Mouse (Mus musculus) embryonic facial prominence, embryonic 13.5 days (tissue): ENCODE measurements around the gene Msi1. TPM values are rescaled to one million over a fixed set of nuclear protein-coding genes. Genes with fewer than 3 reads are reported as not detected.

Experiments
- ATAC-seq: fragments of 200-750 bp; cut with Nextera tagmentation; 2 replicates; pipeline ENCODE4 v1.8.0; 2017; ENCODE audit warnings: low read depth; ENCODE audit not compliant: insufficient number of reproducible peaks, insufficient read depth, low FRiP score, low TSS enrichment
- H3K27ac ChIP-seq: fragments of 300-500 bp; sonication (generic); 2 replicates; pipeline ENCODE4 v1.5.1; 2015; ENCODE audit warnings: moderate library complexity, mild to moderate bottlenecking, inconsistent platforms
- H3K27me3 ChIP-seq: fragments of 300-500 bp; sonication (generic); 2 replicates; pipeline ENCODE4 v1.6.1; 2015; ENCODE audit warnings: mild to moderate bottlenecking, inconsistent platforms
- H3K36me3 ChIP-seq: fragments of 300-500 bp; sonication (generic); 2 replicates; pipeline ENCODE4 v1.6.1; 2015; ENCODE audit warnings: mild to moderate bottlenecking, inconsistent platforms
- H3K4me1 ChIP-seq: fragments of 300-500 bp; sonication (generic); 2 replicates; pipeline ENCODE4 v1.6.1; 2015; ENCODE audit warnings: inconsistent platforms
- H3K4me2 ChIP-seq: fragments of 300-500 bp; sonication (generic); 2 replicates; pipeline ENCODE4 v1.6.1; 2015; ENCODE audit warnings: moderate library complexity, mild to moderate bottlenecking, inconsistent platforms
- H3K4me3 ChIP-seq: fragments of 300-500 bp; sonication (generic); 2 replicates; pipeline ENCODE4 v1.5.1; 2015; ENCODE audit warnings: mild to moderate bottlenecking, inconsistent platforms
- H3K9ac ChIP-seq: fragments of 300-500 bp; sonication (generic); 2 replicates; pipeline ENCODE4 v1.6.1; 2015; ENCODE audit warnings: mild to moderate bottlenecking, inconsistent platforms
- H3K9me3 ChIP-seq: fragments of 300-500 bp; sonication (generic); 2 replicates; pipeline ENCODE4 v1.6.1; 2016; ENCODE audit warnings: inconsistent platforms
- WGBS: fragments of 180-500 bp; shearing (Covaris S2); methylation state at CpG from one replicate; pipeline ENCODE4 v1.1.7; 2015; ENCODE audit warnings: mixed read lengths; 5-methylcytosine and 5-hydroxymethylcytosine counted together
- polyA plus RNA-seq: library from polyadenylated mRNA; unstranded; fragments of >200 nt; fragmentation: Nextera tagmentation; extraction: Ambion mirVana; gene quantifications from 2 replicates; pipeline ENCODE4 v1.2.1, GENCODE M21; 2015

Gene Msi1
- polyA plus RNA-seq, 1 experiment from 2014 or later = 22.3 TPM

DNA sequence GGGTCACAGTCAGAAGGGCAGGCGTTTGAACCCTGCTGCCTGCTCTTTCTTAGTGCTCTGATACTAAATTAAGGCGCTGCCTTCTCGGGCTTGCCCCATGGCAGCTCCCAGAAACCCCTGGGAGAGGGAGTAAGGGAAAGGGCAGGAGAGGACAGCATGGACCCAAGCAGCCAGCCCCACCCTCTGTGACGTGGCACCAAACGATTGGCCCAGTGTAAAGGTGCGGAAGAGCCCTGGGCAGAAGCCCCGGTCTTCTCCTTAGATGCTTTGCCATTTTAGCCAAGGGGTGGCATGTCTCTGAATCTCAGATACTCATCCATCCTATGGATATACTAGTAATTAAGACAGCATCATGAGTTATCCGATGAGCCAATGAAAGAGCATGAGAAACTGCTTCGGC, 21.3 kb upstream of the Msi1 start:
- Histone ChIP-seq H3K4me3 (no peak overlapping the region), H3K4me2 (0 out of 2 replicates have a peak overlapping the region, but pooled peaks have one; percentile 3), H3K27me3 (no peaks in the 10 kb centered on the region), H3K4me1 (peaks cover 15% of the 10 kb centered on the region), H3K27ac (no peak overlapping the region), H3K9ac (no peak overlapping the region), H3K9me3 (no peaks in the 10 kb centered on the region), H3K36me3 (no peaks in the 10 kb centered on the region)
- no peak for ATAC-seq
- WGBS = 27% methylated on average over 9 of the region's 9 CpGs

DNA sequence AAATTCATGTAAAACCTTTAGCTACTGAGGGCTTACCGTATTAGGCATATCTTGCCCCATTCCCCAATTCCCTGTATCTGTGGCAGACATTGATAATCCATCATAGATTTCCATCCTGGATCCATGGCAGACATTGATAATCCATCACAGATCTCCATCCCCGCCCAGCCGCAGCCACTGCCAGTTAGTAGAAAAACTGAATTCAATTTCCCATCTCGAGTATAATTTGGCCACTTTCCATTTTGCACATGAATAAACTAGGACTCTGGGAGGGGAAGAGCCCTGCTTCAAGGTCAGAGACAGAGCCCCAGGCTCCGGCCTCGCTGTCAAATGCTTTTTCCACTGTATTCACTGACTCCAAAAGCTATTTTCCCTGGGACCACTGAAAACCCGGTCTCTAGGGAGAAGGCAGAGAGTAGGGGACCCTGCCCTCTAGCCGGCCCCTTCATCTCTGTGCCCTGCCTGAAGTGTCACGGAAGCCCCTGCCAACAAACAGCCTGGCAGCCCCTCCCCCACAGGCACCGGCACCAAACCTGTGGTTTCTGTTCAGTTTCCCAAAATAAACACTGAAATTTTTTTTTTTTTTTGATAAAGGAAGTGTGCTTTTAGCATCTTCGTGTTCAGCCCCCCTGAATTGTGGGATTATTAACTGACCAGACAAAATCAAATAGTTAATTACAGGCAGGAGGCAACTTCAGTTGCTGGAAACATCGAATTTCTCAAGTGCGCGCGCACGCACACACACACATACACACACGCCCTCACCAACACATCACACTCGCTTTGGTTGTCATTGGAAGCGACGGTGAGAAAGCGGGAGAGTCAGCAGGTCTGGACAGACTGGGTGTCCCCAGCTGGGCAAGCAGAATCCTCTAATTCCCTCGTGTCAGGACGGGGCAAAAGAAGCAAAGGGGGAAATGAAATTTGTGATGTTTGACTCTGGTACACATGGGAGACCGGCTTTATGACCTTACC, 14.0 kb upstream of the Msi1 start:
- no peak for ATAC-seq
- H3K27ac ChIP-seq = 0 out of 2 replicates have a peak overlapping the region, but pooled peaks have one; percentile 3
- peak overlapping the region; percentile 47 for H3K4me2 ChIP-seq
- 54% methylated on average over 24 of the region's 24 CpGs for WGBS
- no peaks in the 10 kb centered on the region for H3K36me3 ChIP-seq
- H3K4me3 ChIP-seq = peak overlapping the region; percentile 21
- H3K9ac ChIP-seq = peak overlapping the region; percentile 51; the same call in 1 of the 2 replicates
- no peaks in the 10 kb centered on the region for H3K27me3 ChIP-seq
- H3K4me1 ChIP-seq = peaks cover 13% of the 10 kb centered on the region; the same call in 1 of the 2 replicates
- H3K9me3 ChIP-seq = no peaks in the 10 kb centered on the region; the same call in 1 of the 2 replicates

DNA sequence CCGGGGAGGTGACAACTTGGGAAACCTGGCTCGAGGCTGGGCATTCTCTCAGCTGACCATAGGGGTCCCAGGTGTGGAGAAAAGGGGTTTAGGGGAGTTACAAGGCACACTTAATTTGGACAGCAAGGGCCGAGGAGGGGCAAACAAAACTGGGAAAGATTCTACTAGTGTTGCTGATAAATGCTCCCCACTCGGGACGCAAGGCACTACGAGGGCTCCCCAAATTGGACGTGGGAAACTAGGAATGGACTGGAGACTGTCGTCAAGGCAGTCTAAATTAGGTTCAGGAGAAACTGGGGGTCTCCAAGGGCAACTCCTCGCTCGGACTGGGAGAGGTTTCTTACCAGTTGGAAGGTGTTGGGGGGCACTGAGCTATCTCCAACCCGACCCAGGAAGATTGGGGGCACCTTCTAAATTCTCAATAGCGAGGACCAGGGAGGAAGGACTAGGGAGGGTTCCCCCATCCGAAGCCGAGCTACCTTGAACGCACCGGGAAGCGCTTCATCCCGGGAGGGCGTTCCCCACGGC, 504 bp upstream of the Msi1 start:
- peaks cover 14% of the 10 kb centered on the region for H3K36me3 ChIP-seq
- 2% methylated on average over 20 of the region's 20 CpGs for WGBS
- ATAC-seq = no peak

DNA sequence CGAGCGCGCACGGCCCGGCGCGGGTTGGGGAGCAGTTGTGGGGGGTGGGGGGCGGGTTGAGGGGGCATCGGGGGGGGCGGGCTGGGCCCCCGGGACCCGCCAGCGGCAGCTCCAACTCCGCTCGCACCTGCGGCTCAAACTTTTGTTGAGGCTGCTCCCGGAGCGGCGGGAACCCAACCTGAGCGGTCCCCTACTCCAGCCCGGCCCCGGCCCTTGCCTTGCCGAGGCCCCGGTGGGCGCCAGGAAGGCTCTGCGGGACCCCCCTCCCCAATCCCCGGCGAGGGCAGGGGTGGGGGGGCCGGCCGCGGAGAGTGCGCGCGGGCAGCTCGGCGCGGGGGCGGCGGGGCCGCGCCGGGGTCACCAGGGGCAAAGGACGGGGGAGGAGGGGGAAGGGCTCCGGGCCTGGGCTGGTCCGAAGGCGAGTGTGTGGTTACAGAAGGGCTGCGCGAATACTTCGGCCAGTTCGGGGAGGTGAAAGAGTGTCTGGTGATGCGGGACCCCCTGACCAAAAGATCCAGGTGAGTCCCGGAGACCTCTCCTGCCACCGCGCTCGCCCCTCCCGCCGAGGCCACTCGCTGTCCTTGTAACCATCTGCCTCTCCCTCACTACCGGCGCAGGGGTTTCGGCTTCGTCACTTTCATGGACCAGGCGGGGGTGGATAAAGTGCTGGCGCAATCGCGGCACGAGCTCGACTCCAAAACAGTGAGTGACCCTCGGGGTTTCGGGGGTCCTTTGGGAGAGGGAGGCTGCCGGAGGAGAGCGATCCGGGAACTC, 975 bp downstream of the Msi1 start:
- Histone ChIP-seq H3K4me2 (peak overlapping the region; percentile 88), H3K27me3 (no peaks in the 10 kb centered on the region), H3K4me1 (peaks cover 53% of the 10 kb centered on the region), H3K4me3 (peak overlapping the region; percentile 94), H3K9me3 (no peaks in the 10 kb centered on the region), H3K36me3 (peaks cover 19% of the 10 kb centered on the region), H3K9ac (peak overlapping the region; percentile 98), H3K27ac (peak overlapping the region; percentile 89)
- 1% methylated on average over 61 of the region's 73 CpGs for WGBS
- no peak for ATAC-seq

More for the DNA sequence above, 504 bp upstream of the Msi1 start:
- no peaks in the 10 kb centered on the region for H3K9me3 ChIP-seq
- H3K27me3 ChIP-seq = no peaks in the 10 kb centered on the region
- peak overlapping the region; percentile 98 for H3K9ac ChIP-seq
- H3K27ac ChIP-seq = peak overlapping the region; percentile 89
- peak overlapping the region; percentile 88 for H3K4me2 ChIP-seq
- peaks cover 38% of the 10 kb centered on the region for H3K4me1 ChIP-seq
- H3K4me3 ChIP-seq = peak overlapping the region; percentile 94

DNA sequence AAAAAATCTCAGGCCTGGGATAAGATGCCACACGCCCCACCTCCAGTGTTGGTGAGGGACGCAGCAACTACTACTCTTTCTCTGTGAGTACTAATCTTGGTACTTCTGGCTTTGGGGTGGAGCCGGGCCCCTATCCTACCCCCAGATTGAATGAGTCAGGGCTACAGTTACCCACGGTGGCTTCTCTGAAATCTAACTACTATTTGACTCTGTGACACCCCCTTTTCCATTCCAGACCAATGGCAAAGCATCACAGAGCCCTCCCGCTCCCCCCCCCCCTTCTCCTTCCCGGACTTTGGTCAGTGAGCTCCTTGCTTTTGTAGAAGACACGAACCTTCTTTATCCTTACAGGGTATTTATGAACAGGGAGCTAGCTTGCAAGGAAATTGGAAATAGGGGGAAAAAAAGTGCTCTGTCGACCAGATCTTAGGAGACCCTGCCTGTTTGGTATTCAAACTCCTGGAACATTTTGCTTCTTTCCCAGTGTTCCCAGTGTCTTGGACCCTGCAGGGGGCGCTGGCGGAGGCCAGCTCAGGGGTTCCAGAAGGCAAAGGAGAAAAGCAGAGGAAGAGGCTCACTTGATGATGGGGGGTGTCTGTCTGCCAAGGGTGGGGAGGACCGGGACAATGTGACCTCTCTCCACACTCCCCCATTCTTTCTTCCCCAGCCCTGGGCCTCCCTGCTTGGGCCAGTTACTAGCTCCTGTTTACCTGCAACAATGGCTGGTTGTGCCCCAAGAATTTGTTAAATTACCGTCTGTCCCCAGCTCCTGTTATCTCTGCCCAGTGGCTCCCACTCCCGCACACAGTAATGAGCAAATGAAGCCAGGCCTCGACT, 1.9 kb downstream of the Msi1 start:
- Histone ChIP-seq H3K36me3 (peaks cover 25% of the 10 kb centered on the region), H3K4me1 (peaks cover 62% of the 10 kb centered on the region), H3K9ac (peak overlapping the region; percentile 98), H3K4me2 (peak overlapping the region; percentile 88), H3K27ac (peak overlapping the region; percentile 89), H3K4me3 (peak overlapping the region; percentile 94), H3K27me3 (no peaks in the 10 kb centered on the region), H3K9me3 (no peaks in the 10 kb centered on the region)
- WGBS = 5% methylated on average over 14 of the region's 14 CpGs
- no peak for ATAC-seq

DNA sequence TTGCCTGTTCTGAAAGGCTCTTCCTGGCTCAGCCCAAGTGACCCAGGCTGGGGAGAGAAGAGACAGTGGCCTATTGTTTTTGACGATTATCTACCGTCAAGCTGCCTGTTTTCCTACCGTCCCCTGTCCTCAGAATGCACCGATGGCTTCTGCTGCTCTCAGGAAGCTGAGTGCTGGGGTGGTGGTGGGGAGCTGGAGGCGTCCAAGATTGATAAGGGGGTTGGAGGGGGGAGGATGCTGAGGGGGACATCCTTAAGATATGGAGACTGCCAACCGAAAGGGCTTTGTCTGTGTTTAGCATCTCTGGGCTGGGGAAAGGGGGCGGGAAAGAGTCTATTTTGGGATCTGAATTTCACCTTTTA, 2.5 kb downstream of the Msi1 start:
- Histone ChIP-seq H3K9ac (peak overlapping the region; percentile 98), H3K4me3 (peak overlapping the region; percentile 94), H3K36me3 (peaks cover 25% of the 10 kb centered on the region), H3K4me1 (peaks cover 68% of the 10 kb centered on the region), H3K9me3 (no peaks in the 10 kb centered on the region), H3K27ac (peak overlapping the region; percentile 89), H3K4me2 (peak overlapping the region; percentile 88), H3K27me3 (no peaks in the 10 kb centered on the region)
- WGBS = 20% methylated on average over 7 of the region's 7 CpGs
- no peak for ATAC-seq

DNA sequence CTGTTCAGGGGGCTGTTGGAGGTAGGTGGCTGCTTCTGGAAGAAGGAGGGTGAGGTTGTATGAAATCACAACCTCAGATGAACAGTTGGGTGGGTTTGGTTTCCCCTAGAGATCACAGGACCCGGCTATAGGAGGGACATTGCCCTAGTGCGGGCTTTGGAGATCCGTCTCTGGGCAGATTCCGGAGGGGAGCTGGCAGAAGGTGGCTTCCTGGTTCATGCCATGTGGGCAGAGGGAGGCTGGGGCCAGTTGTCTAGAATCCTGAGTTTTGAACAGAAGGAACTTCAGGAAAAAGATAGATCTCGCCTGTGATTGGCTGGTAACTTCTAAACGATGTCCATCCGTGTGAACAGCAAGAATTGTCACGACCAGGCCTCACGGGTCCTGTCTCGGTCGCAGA, 3.0 kb downstream of the Msi1 start:
- ATAC-seq = no peak
- H3K27ac ChIP-seq = peak overlapping the region; percentile 89; the same call in 1 of the 2 replicates
- peak overlapping the region; percentile 98 for H3K9ac ChIP-seq
- H3K4me1 ChIP-seq = peaks cover 73% of the 10 kb centered on the region
- peak overlapping the region; percentile 94; the same call in 1 of the 2 replicates for H3K4me3 ChIP-seq
- peak overlapping the region; percentile 88 for H3K4me2 ChIP-seq
- H3K36me3 ChIP-seq = peaks cover 26% of the 10 kb centered on the region
- no peaks in the 10 kb centered on the region for H3K9me3 ChIP-seq
- WGBS = 67% methylated on average over 11 of the region's 11 CpGs
- no peaks in the 10 kb centered on the region for H3K27me3 ChIP-seq

DNA sequence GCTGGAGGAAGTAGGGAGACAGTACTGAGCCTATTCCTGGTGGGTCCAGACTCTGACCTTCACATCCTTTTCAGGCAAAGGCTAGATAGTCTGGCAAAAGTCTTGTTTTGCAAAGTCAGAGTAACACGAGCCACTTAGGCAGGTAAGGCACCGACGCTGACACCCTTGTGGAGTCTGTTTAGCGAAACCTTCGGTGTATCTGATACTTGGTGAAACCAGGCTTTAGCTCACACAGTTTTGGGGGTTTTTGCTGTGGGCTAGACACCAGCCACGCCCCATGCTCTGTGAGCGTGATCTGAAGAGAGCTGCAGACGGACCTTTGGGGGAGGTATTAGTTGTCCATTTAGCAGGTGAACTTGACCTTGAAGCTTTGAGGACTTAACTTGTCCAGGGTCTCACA, 3.8 kb downstream of the Msi1 start:
- no peaks in the 10 kb centered on the region for H3K9me3 ChIP-seq
- H3K4me3 ChIP-seq = no peak overlapping the region
- ATAC-seq = no peak
- H3K36me3 ChIP-seq = peaks cover 28% of the 10 kb centered on the region
- H3K4me2 ChIP-seq = peak overlapping the region; percentile 88
- peaks cover 81% of the 10 kb centered on the region for H3K4me1 ChIP-seq
- H3K9ac ChIP-seq = peak overlapping the region; percentile 98; the same call in 1 of the 2 replicates
- 61% methylated on average over 8 of the region's 8 CpGs for WGBS
- peak overlapping the region; percentile 97; the same call in 1 of the 2 replicates for H3K27ac ChIP-seq
- no peaks in the 10 kb centered on the region for H3K27me3 ChIP-seq

DNA sequence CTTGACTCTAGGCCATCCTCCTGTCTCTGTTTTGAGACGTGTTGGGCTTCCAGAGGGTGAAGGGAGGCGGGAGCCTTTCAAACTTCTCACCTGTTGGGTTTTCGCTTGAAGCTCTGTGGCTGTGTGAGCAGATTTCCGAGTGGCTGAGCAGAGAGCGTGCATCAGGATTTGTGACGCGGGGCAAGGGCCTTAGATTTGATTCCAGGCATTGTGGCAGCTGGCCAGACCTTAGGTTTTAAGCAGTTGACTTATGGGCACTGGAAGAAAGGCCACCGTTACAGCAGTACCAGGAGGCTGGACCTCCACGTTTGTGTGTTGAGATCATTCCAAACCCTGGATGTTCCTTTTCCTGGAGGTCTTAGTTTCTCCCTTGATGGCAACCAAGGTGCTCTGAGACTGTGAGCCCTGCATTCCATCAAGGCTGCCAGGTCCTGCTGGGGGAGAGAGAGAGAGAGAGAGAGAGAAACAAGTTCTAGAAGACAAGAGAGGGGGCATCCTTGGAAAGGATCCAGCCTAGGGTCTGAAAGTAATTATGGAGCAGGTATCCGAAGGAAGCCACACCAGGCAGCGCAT, 5.0 kb downstream of the Msi1 start:
- Histone ChIP-seq H3K9ac (peak overlapping the region; percentile 69; the same call in 1 of the 2 replicates), H3K4me3 (peak overlapping the region; percentile 1; the same call in 1 of the 2 replicates), H3K9me3 (no peaks in the 10 kb centered on the region), H3K27ac (peak overlapping the region; percentile 97), H3K4me1 (peaks cover 84% of the 10 kb centered on the region), H3K36me3 (peaks cover 40% of the 10 kb centered on the region), H3K4me2 (peak overlapping the region; percentile 61), H3K27me3 (no peaks in the 10 kb centered on the region)
- no peak for ATAC-seq
- 30% methylated on average over 11 of the region's 11 CpGs for WGBS
